In genomic region chr13:17803331-17804057, GRCm38 (mm10) we compare ENCODE assay signal across 8 mouse cellular contexts. TPM values are rescaled to one million over a fixed set of nuclear protein-coding genes. Genes with fewer than 3 reads are reported as not detected.
DNase-seq lines count a peak whose midpoint lies in the region; ATAC-seq and TF ChIP-seq lines count a peak whose summit lies in the region.

No protein-coding gene starts in this region.

- no peak for TF ChIP-seq EP300 in CH12.LX (IDR thresholded peaks at IDR 0.05; ENCODE audit: low read length)
- no peak for TF ChIP-seq EP300 in liver, postnatal 0 days (IDR thresholded peaks at IDR 0.05; ENCODE audit: low read depth)

- WGBS in forebrain, embryonic 13.5 days = 0% methylated on average over 60 of the region's 85 CpGs
- WGBS in liver, postnatal 0 days (ENCODE audit: insufficient replicate concordance) = under 1% methylated on average over 73 of the region's 85 CpGs
- under 1% methylated on average over 81 of the region's 85 CpGs for WGBS in neural tube, embryonic 13.5 days

- peak overlapping the region; percentile 73; the same call in 1 of the 2 replicates for H3K4me2 ChIP-seq in CH12.LX (ENCODE audit: insufficient read depth, low read depth, poor library complexity, severe bottlenecking)
- peak overlapping the region; percentile 83 for H3K4me2 ChIP-seq in forebrain, embryonic 13.5 days
- peak overlapping the region; percentile 64 for H3K4me2 ChIP-seq in liver, postnatal 0 days (ENCODE audit: low read depth, low read length)
- peak overlapping the region; percentile 97 for H3K4me2 ChIP-seq in neural tube, embryonic 13.5 days

- H3K36me3 ChIP-seq in CH12.LX (replicated peaks in 1 of 2; ENCODE audit: control insufficient read depth in 1 of 2, insufficient read depth in 1 of 2, low read length in 1 of 2) = peaks cover 5 to 15% of the 10 kb centered on the region in 2 experiments
- H3K36me3 ChIP-seq in forebrain, embryonic 13.5 days (ENCODE audit: poor library complexity, severe bottlenecking) = no peaks in the 10 kb centered on the region
- no peaks in the 10 kb centered on the region for H3K36me3 ChIP-seq in liver, postnatal 0 days (replicated peaks; ENCODE audit: insufficient read depth, low read length)
- no peaks in the 10 kb centered on the region for H3K36me3 ChIP-seq in neural tube, embryonic 13.5 days

- TF ChIP-seq POLR2A in CH12.LX (IDR thresholded peaks at IDR 0.05; ENCODE audit: low read depth, low read length) = no peak

- intact Hi-C loops in heart, postnatal 10 days (cut with DNase I) = loop anchor here (1.0 to 2.0 kb wide), 2 partner anchors 57 to 109 kb away; partner anchors contain the start of genes Mplkip and Sugct

- DNase-seq in CH12.LX (ENCODE audit: extremely low read depth) = peak; percentile 50
- peak; percentile 66 for DNase-seq in c-Kit-positive CD71-positive TER-119-positive erythroid progenitor cells, embryonic 14.5 days (ENCODE audit: low spot score)
- peak; percentile 85 to 86 for DNase-seq in heart, postnatal 10 days
- peak; percentile 68 for DNase-seq in layer of hippocampus, adult 11-12 months (ENCODE audit: low spot score)
- DNase-seq in liver, postnatal 0 days = peak; percentile 85
- DNase-seq in telencephalon, adult 2 months (ENCODE audit: low read depth, low spot score) = peak; percentile 32

- peak; percentile 31 for ATAC-seq in forebrain, embryonic 13.5 days
- peak; percentile 27 for ATAC-seq in liver, postnatal 0 days
- peak; percentile 11 for ATAC-seq in neural tube, embryonic 13.5 days (ENCODE audit: low read depth)

- H3K9me3 ChIP-seq in CH12.LX (replicated peaks; ENCODE audit: low read length) = no peaks in the 10 kb centered on the region
- no peaks in the 10 kb centered on the region for H3K9me3 ChIP-seq in forebrain, embryonic 13.5 days (replicated peaks)
- H3K9me3 ChIP-seq in liver, postnatal 0 days (ENCODE audit: low read length) = no peaks in the 10 kb centered on the region
- no peaks in the 10 kb centered on the region for H3K9me3 ChIP-seq in neural tube, embryonic 13.5 days

- H3K27ac ChIP-seq in CH12.LX (ENCODE audit: insufficient read depth, low read depth) = peak overlapping the region; percentile 10; the same call in 1 of the 2 replicates
- H3K27ac ChIP-seq in forebrain, embryonic 13.5 days = peak overlapping the region; percentile 97
- H3K27ac ChIP-seq in liver, postnatal 0 days (ENCODE audit: low read depth) = peak overlapping the region; percentile 94
- peak overlapping the region; percentile 97 for H3K27ac ChIP-seq in neural tube, embryonic 13.5 days (replicated peaks)

- peak overlapping the region; percentile 86 to 95 (median 91) for H3K4me3 ChIP-seq in CH12.LX (replicated peaks in 1 of 3; ENCODE audit: low read depth in 2 of 3, low read length in 2 of 3, poor library complexity in 1 of 3)
- H3K4me3 ChIP-seq in forebrain, embryonic 13.5 days = peak overlapping the region; percentile 99
- peak overlapping the region; percentile 97 for H3K4me3 ChIP-seq in liver, postnatal 0 days (ENCODE audit: low read depth, low read length)
- H3K4me3 ChIP-seq in neural tube, embryonic 13.5 days = peak overlapping the region; percentile 100

- peak in 1 of 2 experiments; percentile 59; a peak in 2 of 4 replicates for TF ChIP-seq CTCF in CH12.LX (conservative IDR thresholded peaks at IDR 0.05 in 1 of 2, IDR thresholded peaks at IDR 0.05 in 1 of 2; ENCODE audit: low read depth in 2 of 2, low read length in 2 of 2)
- TF ChIP-seq CTCF in liver, postnatal 0 days (IDR thresholded peaks at IDR 0.05; ENCODE audit: low read depth) = peak; percentile 76

- peaks cover 0 to 24% of the 10 kb centered on the region in 2 experiments; a peak in 2 of 4 replicates for H3K4me1 ChIP-seq in CH12.LX (ENCODE audit: control insufficient read depth in 1 of 2, insufficient read depth in 2 of 2)
- H3K4me1 ChIP-seq in forebrain, embryonic 13.5 days = peaks cover 29% of the 10 kb centered on the region
- H3K4me1 ChIP-seq in liver, postnatal 0 days (ENCODE audit: insufficient read depth) = peaks cover 6% of the 10 kb centered on the region
- H3K4me1 ChIP-seq in neural tube, embryonic 13.5 days (replicated peaks) = peaks cover 36% of the 10 kb centered on the region

- H3K9ac ChIP-seq in CH12.LX (ENCODE audit: insufficient read depth, low read depth) = peak overlapping the region; percentile 78
- peak overlapping the region; percentile 97 for H3K9ac ChIP-seq in forebrain, embryonic 13.5 days
- peak overlapping the region; percentile 93 for H3K9ac ChIP-seq in liver, postnatal 0 days (replicated peaks)
- H3K9ac ChIP-seq in neural tube, embryonic 13.5 days = peak overlapping the region; percentile 98

- peak; percentile 5 for TF ChIP-seq RAD21 in CH12.LX (IDR thresholded peaks at IDR 0.05; ENCODE audit: low read depth, low read length)

- in situ Hi-C loops in CH12.LX (cut with MboI; ENCODE audit: low pct_ligation_motif_present, low pct_unique_long_range_greater_than_20kb, low sequenced_read_pairs) = no loop called here

- dilution Hi-C loops in CH12.LX (cut with MboI; ENCODE audit: extremely low pct_ligation_motif_present, extremely low pct_unique_long_range_greater_than_20kb, low sequenced_read_pairs) = no loop called here

- peaks cover 41% of the 10 kb centered on the region for H3K79me2 ChIP-seq in CH12.LX (replicated peaks; ENCODE audit: control insufficient read depth, extremely low read depth, insufficient read depth, poor library complexity, severe bottlenecking)

- H3K27me3 ChIP-seq in CH12.LX (replicated peaks) = no peaks in the 10 kb centered on the region
- no peaks in the 10 kb centered on the region for H3K27me3 ChIP-seq in forebrain, embryonic 13.5 days
- no peaks in the 10 kb centered on the region for H3K27me3 ChIP-seq in liver, postnatal 0 days (ENCODE audit: insufficient read depth, low read length)
- no peaks in the 10 kb centered on the region for H3K27me3 ChIP-seq in neural tube, embryonic 13.5 days

TF ChIP-seq in CH12.LX, 34 proteins besides CTCF, POLR2A, EP300 and RAD21:
- TF ChIP-seq ZC3H11A (IDR thresholded peaks at IDR 0.05; ENCODE audit: low read depth, low read length) = no peak
- no peak for TF ChIP-seq ELF1 (IDR thresholded peaks at IDR 0.05; ENCODE audit: low read depth, low read length)
- TF ChIP-seq NELFE (IDR thresholded peaks at IDR 0.05; ENCODE audit: low read depth, low read length) = no peak
- no peak for TF ChIP-seq ZMIZ1 (IDR thresholded peaks at IDR 0.05; ENCODE audit: low read depth, low read length)
- TF ChIP-seq UBTF (IDR thresholded peaks at IDR 0.05; ENCODE audit: low read depth, low read length) = peak; percentile 99
- peak; percentile 35 for TF ChIP-seq SMC3 (IDR thresholded peaks at IDR 0.05; ENCODE audit: low read depth, low read length)
- TF ChIP-seq USF2 (conservative IDR thresholded peaks at IDR 0.05; ENCODE audit: low read depth, low read length) = no peak
- no peak for TF ChIP-seq E2F4 (IDR thresholded peaks at IDR 0.05; ENCODE audit: insufficient replicate concordance, low read depth, low read length)
- TF ChIP-seq RCOR1 (conservative IDR thresholded peaks at IDR 0.05; ENCODE audit: low read depth, low read length) = no peak
- TF ChIP-seq BHLHE40 (IDR thresholded peaks at IDR 0.05; ENCODE audit: low read depth, low read length) = no peak

RNA-seq across cellular contexts. Expression of gene Cdk13, which starts 1.4 kb away (rescaled TPM):
- 20.1 and 22.2 TPM in 2 replicates for total RNA-seq in CH12.LX (2012; rRNA removed)
- 19.8 and 22.8 TPM in 2 replicates for total RNA-seq in CH12.LX (2014; rRNA removed)
- polyA plus RNA-seq in CH12.LX (2012; ENCODE audit: insufficient read length, low read depth) = 27.0 and 27.3 TPM in 2 replicates
- 15.0 and 16.6 TPM in 2 replicates for polyA plus RNA-seq in forebrain, embryonic 13.5 days (2015; fragmentation: Nextera tagmentation; extraction: Ambion mirVana)
- total RNA-seq in heart, postnatal 10 days (2021) = 10 to 100 TPM; 35.3 to 35.4 TPM
- polyA plus RNA-seq in liver, postnatal 0 days (2015; fragmentation: Nextera tagmentation; extraction: Ambion mirVana) = 5.0 and 6.6 TPM in 2 replicates
- 15.1 and 16.6 TPM in 2 replicates for polyA plus RNA-seq in neural tube, embryonic 13.5 days (2015; fragmentation: Nextera tagmentation; extraction: Ambion mirVana)

Comparison
In these comparisons a context has a peak if more than half of its experiments do, and no peak if none do; other contexts are left out.
1. Peak in every context shown above with its lines: DNase-seq, ATAC-seq, H3K4me3 ChIP-seq and H3K27ac ChIP-seq.
2. DNase-seq: peak in every context shown above with its lines; median percentile 86 in heart, postnatal 10 days; 85 in liver, postnatal 0 days; 68 in layer of hippocampus, adult 11-12 months; 66 in c-Kit-positive CD71-positive TER-119-positive erythroid progenitor cells, embryonic 14.5 days; 50 in CH12.LX; 32 in telencephalon, adult 2 months.
3. H3K27ac ChIP-seq: peak in every context shown above with its lines; median percentile 97 in forebrain, embryonic 13.5 days; 97 in neural tube, embryonic 13.5 days; 94 in liver, postnatal 0 days; 10 in CH12.LX.